Mouse (Mus musculus) left cerebral cortex, adult 2 months (tissue): ENCODE results near the gene Chd8. TPM values are rescaled to one million over a fixed set of nuclear protein-coding genes. Genes with fewer than 3 reads are reported as not detected.

Source experiments
- DNase-seq, 2 experiments: peaks; one replicate each; pipeline ENCODE4 v3.0.0; 2021 to 2022; ENCODE audit warnings: low spot score in 2 of 2, mixed read lengths in 1 of 2; ENCODE audit errors: extremely low spot score in 1 of 2
- H3K27ac ChIP-seq: fragments of 200-600 bp; 2 replicates; pipeline ENCODE4 v1.8.1; 2022
- H3K4me3 ChIP-seq: fragments of 200-600 bp; 2 replicates; pipeline ENCODE4 v1.8.1; 2022
- CTCF ChIP-seq: fragments of 200-600 bp; IDR thresholded peaks from 2 replicates; pipeline ENCODE4 v1.8.1; 2022; ENCODE audit warnings: antibody characterized with exemption, mild to moderate bottlenecking, moderate library complexity
- intact Hi-C: fragments of 180-260 bp; cut with DNase I; formaldehyde crosslinking; loops from one replicate; pipeline ENCODE4 v1.15.1; 2025
- total RNA-seq, 2 experiments: library from RNA; stranded (reverse); gene quantifications; 2 replicates each; pipeline ENCODE4 v1.2.3; 2021

The Chd8 gene
- total RNA-seq, 2 experiments from 2014 or later = 115 to 122 TPM

DNA sequence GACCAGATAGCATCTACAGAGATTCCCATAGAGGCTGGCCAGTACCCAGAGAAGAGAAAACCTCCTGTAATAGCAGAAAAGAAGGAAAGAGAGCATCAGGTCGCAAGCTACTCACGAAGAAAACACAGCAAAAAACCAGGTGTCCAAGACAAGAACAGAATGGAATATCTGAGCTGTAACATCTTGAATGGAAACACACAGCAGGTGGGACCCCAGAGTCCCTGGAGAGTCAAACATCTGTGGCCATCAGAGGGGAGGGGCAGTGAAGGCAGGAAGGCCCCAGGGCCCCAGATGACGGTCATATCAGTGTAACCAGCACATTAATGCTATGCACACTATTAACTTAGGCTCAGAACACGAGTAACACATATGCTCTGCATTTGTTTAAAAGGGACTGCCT lies 107.7 kb downstream of the Chd8 start:
- DNase-seq = no peak
- intact Hi-C loops = no loop called here

More for the DNA sequence above, 107.7 kb downstream of the Chd8 start:
- no peak overlapping the region for H3K4me3 ChIP-seq
- no peak for TF ChIP-seq CTCF
- H3K27ac ChIP-seq = no peak overlapping the region

Other genes starting within 250 kb of the Chd8 start
- gene Tmem253, start 242.1 kb downstream of the Chd8 start, total RNA-seq = under 1 TPM in 1 of 2 experiments, not detected in 1; 0.37 TPM
- gene Zfp219, start 237.0 kb downstream of the Chd8 start, total RNA-seq = 10 to 100 TPM; 36.4 to 41.4 TPM
- not detected for gene Olfr221, start 215.3 kb downstream of the Chd8 start, total RNA-seq
- 100 to 1,000 TPM; 213 to 221 TPM for gene Hnrnpc, start 153.8 kb downstream of the Chd8 start, total RNA-seq
- 1 to 10 TPM; 1.5 to 1.8 TPM for gene Rpgrip1, start 147.1 kb downstream of the Chd8 start, total RNA-seq
- 10 to 100 TPM; 52.5 to 54.7 TPM for gene Supt16, start 60.4 kb downstream of the Chd8 start, total RNA-seq
- 10 to 100 TPM; 62.6 to 66.0 TPM for gene Tox4, start 21.4 kb upstream of the Chd8 start, total RNA-seq
- 10 to 100 TPM; 35.8 to 37.2 TPM for gene Rab2b, start 21.8 kb upstream of the Chd8 start, total RNA-seq
- gene Mettl3, start 47.3 kb upstream of the Chd8 start, total RNA-seq = 10 to 100 TPM; 37.4 to 44.7 TPM
- 10 to 100 TPM; 31.9 to 33.0 TPM for gene Sall2, start 71.0 kb upstream of the Chd8 start, total RNA-seq
- gene Olfr1513, start 98.6 kb upstream of the Chd8 start, total RNA-seq = not detected
- not detected for gene Olfr1512, start 121.4 kb upstream of the Chd8 start, total RNA-seq
- gene Olfr1511, start 139.6 kb upstream of the Chd8 start, total RNA-seq = not detected
- gene Olfr1510, start 156.6 kb upstream of the Chd8 start, total RNA-seq = not detected
- not detected for gene Olfr1509, start 185.2 kb upstream of the Chd8 start, total RNA-seq
- gene Olfr1508, start 209.7 kb upstream of the Chd8 start, total RNA-seq = not detected
- not detected for gene Olfr1507, start 238.0 kb upstream of the Chd8 start, total RNA-seq